Mouse (Mus musculus): Measurements from ENCODE around the gene Fzd10. TPM values are rescaled to one million over a fixed set of nuclear protein-coding genes. Genes with fewer than 3 reads are reported as not detected.

Fzd10 gene
- polyA plus RNA-seq, 1 experiment: 6.9 TPM

GRCm38 (mm10) chr5:128570091-128570490, 30.6 kb upstream of the Fzd10 start:
- H3K4me1 ChIP-seq (replicated peaks; ENCODE audit: control insufficient read depth, insufficient read depth, low read length): peaks cover 4% of the 10 kb centered on the region; the same call in 1 of the 2 replicates
- H3K4me3 ChIP-seq (ENCODE audit: control insufficient read depth, insufficient read depth, low read length): no peak overlapping the region
- TF ChIP-seq CTCF (IDR thresholded peaks at IDR 0.05; ENCODE audit: borderline replicate concordance, control insufficient read depth, extremely low read depth, insufficient read depth, low read length, poor library complexity) (no peak), POLR2A (IDR thresholded peaks at IDR 0.05; ENCODE audit: control insufficient read depth, extremely low read depth, insufficient read depth, low read length, poor library complexity) (no peak)
- no peaks in the 10 kb centered on the region for H3K36me3 ChIP-seq (ENCODE audit: control insufficient read depth, insufficient read depth, low read length)
- DNase-seq: no peak
- H3K27me3 ChIP-seq (ENCODE audit: control insufficient read depth, insufficient read depth, low read length): no peaks in the 10 kb centered on the region
- no peak overlapping the region for H3K27ac ChIP-seq (ENCODE audit: control insufficient read depth, insufficient read depth, low read length)
- 63% methylated on average over 5 of the region's 5 CpGs for WGBS

GRCm38 (mm10) chr5:128570848-128571247, 29.8 kb upstream of the Fzd10 start:
- WGBS: 44% methylated on average over 5 of the region's 5 CpGs
- Histone ChIP-seq H3K27me3 (ENCODE audit: control insufficient read depth, insufficient read depth, low read length) (no peaks in the 10 kb centered on the region), H3K4me1 (replicated peaks; ENCODE audit: control insufficient read depth, insufficient read depth, low read length) (peaks cover 4% of the 10 kb centered on the region; the same call in 1 of the 2 replicates), H3K4me3 (ENCODE audit: control insufficient read depth, insufficient read depth, low read length) (no peak overlapping the region), H3K27ac (ENCODE audit: control insufficient read depth, insufficient read depth, low read length) (no peak overlapping the region), H3K36me3 (ENCODE audit: control insufficient read depth, insufficient read depth, low read length) (no peaks in the 10 kb centered on the region)
- TF ChIP-seq CTCF (IDR thresholded peaks at IDR 0.05; ENCODE audit: borderline replicate concordance, control insufficient read depth, extremely low read depth, insufficient read depth, low read length, poor library complexity): no peak
- no peak for TF ChIP-seq POLR2A (IDR thresholded peaks at IDR 0.05; ENCODE audit: control insufficient read depth, extremely low read depth, insufficient read depth, low read length, poor library complexity)
- no peak for DNase-seq

- DNase-seq: no peak
- Histone ChIP-seq H3K36me3 (ENCODE audit: control insufficient read depth, insufficient read depth, low read length) (no peaks in the 10 kb centered on the region), H3K27me3 (ENCODE audit: control insufficient read depth, insufficient read depth, low read length) (no peaks in the 10 kb centered on the region), H3K27ac (ENCODE audit: control insufficient read depth, insufficient read depth, low read length) (no peak overlapping the region), H3K4me1 (replicated peaks; ENCODE audit: control insufficient read depth, insufficient read depth, low read length) (peaks cover 4% of the 10 kb centered on the region; the same call in 1 of the 2 replicates), H3K4me3 (ENCODE audit: control insufficient read depth, insufficient read depth, low read length) (no peak overlapping the region)
- whole genome bisulfite sequencing: 88% methylated on average over 8 of the region's 8 CpGs
- TF ChIP-seq CTCF (IDR thresholded peaks at IDR 0.05; ENCODE audit: borderline replicate concordance, control insufficient read depth, extremely low read depth, insufficient read depth, low read length, poor library complexity): no peak
- TF ChIP-seq POLR2A (IDR thresholded peaks at IDR 0.05; ENCODE audit: control insufficient read depth, extremely low read depth, insufficient read depth, low read length, poor library complexity): no peak
Observed at GRCm38 (mm10) chr5:128571706-128572105, 28.9 kb upstream of the Fzd10 start.

- no peak for DNase-seq
- TF ChIP-seq POLR2A (IDR thresholded peaks at IDR 0.05; ENCODE audit: control insufficient read depth, extremely low read depth, insufficient read depth, low read length, poor library complexity) (no peak), CTCF (IDR thresholded peaks at IDR 0.05; ENCODE audit: borderline replicate concordance, control insufficient read depth, extremely low read depth, insufficient read depth, low read length, poor library complexity) (no peak)
- H3K4me3 ChIP-seq (ENCODE audit: control insufficient read depth, insufficient read depth, low read length): no peak overlapping the region
- H3K4me1 ChIP-seq (replicated peaks; ENCODE audit: control insufficient read depth, insufficient read depth, low read length): no peaks in the 10 kb centered on the region
- 75% methylated on average over 9 of the region's 9 CpGs for WGBS
- H3K27ac ChIP-seq (ENCODE audit: control insufficient read depth, insufficient read depth, low read length): no peak overlapping the region
- no peaks in the 10 kb centered on the region for H3K36me3 ChIP-seq (ENCODE audit: control insufficient read depth, insufficient read depth, low read length)
- H3K27me3 ChIP-seq (ENCODE audit: control insufficient read depth, insufficient read depth, low read length): no peaks in the 10 kb centered on the region
Observed at GRCm38 (mm10) chr5:128575997-128576579, 24.6 kb upstream of the Fzd10 start.

- H3K36me3 ChIP-seq (ENCODE audit: control insufficient read depth, insufficient read depth, low read length): no peaks in the 10 kb centered on the region
- no peak for DNase-seq
- TF ChIP-seq POLR2A (IDR thresholded peaks at IDR 0.05; ENCODE audit: control insufficient read depth, extremely low read depth, insufficient read depth, low read length, poor library complexity) (no peak), CTCF (IDR thresholded peaks at IDR 0.05; ENCODE audit: borderline replicate concordance, control insufficient read depth, extremely low read depth, insufficient read depth, low read length, poor library complexity) (no peak)
- no peaks in the 10 kb centered on the region for H3K4me1 ChIP-seq (replicated peaks; ENCODE audit: control insufficient read depth, insufficient read depth, low read length)
- H3K27me3 ChIP-seq (ENCODE audit: control insufficient read depth, insufficient read depth, low read length): no peaks in the 10 kb centered on the region
- no peak overlapping the region for H3K4me3 ChIP-seq (ENCODE audit: control insufficient read depth, insufficient read depth, low read length)
- no peak overlapping the region for H3K27ac ChIP-seq (ENCODE audit: control insufficient read depth, insufficient read depth, low read length)
- WGBS: 42% methylated on average over 9 of the region's 9 CpGs
Observed at GRCm38 (mm10) chr5:128579047-128579650, 21.5 kb upstream of the Fzd10 start.

DNA sequence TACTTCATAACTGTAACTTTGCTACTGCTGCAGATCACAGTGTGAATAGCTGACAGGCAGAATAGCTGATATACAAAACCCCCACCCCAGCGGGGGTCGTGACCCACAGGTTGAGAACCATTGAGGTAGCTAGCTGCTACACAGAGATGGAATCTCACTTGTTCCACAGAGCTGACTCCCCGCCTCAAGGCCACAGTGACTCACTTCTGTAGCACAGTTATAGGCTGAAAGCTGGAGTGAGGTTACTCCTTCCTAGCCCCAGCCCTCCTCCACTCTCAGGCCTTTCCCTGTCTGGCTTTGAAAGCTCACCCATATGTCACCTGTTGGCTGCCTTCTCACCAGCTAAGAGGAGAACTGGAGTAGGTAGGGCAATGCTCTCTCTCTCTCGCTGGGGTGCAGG, 19.7 kb upstream of the Fzd10 start:
- H3K36me3 ChIP-seq (ENCODE audit: control insufficient read depth, insufficient read depth, low read length): no peaks in the 10 kb centered on the region
- DNase-seq: no peak
- H3K4me1 ChIP-seq (replicated peaks; ENCODE audit: control insufficient read depth, insufficient read depth, low read length): no peaks in the 10 kb centered on the region
- TF ChIP-seq CTCF (IDR thresholded peaks at IDR 0.05; ENCODE audit: borderline replicate concordance, control insufficient read depth, extremely low read depth, insufficient read depth, low read length, poor library complexity) (no peak), POLR2A (IDR thresholded peaks at IDR 0.05; ENCODE audit: control insufficient read depth, extremely low read depth, insufficient read depth, low read length, poor library complexity) (no peak)
- no peak overlapping the region for H3K4me3 ChIP-seq (ENCODE audit: control insufficient read depth, insufficient read depth, low read length)
- no peak overlapping the region for H3K27ac ChIP-seq (ENCODE audit: control insufficient read depth, insufficient read depth, low read length)
- 86% methylated on average over 4 of the region's 4 CpGs for WGBS
- H3K27me3 ChIP-seq (ENCODE audit: control insufficient read depth, insufficient read depth, low read length): no peaks in the 10 kb centered on the region

Data from thymus, adult 2 months (tissue).